26 mouse cellular contexts compared by ENCODE assay signal in the genomic region with DNA sequence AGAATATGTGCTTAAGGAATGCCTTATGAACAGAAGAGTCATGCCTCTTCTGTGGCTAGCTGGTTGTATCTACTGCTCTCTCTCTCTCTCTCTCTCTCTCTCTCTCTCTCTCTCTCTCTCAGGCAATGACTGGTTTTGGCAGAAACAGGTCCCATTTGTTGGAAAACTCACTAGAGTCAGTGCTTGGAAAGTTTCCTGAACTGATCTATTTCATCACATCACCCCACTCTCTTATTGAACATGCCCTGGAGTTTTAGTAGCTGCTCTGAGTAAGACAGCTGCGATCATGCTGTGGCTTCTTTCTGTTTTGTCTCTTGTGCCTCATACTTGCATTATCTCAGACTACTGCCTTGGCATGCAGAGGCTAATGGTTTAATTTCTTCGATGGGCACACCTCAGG.
DNase-seq lines count a peak whose midpoint lies in the region; ATAC-seq and TF ChIP-seq lines count a peak whose summit lies in the region.
"Had no signal": no experiment of that assay in that cellular context is flagged by ENCODE, and none has a peak within 500 bp of the region (broad histone marks: within the 10 kb centered on the region; RNA-seq: fewer than 3 reads in every experiment).

No protein-coding gene starts in this region.

- ATAC-seq in limb, embryonic 14.5 days (ENCODE audit: low FRiP score, low read depth), result no peak
- ATAC-seq: activated CD4-positive, CD25-positive, alpha-beta regulatory T cell, adult 4 months; hindbrain, postnatal 0 days; intestine, embryonic 16.5 days; liver, embryonic 12.5 days had no signal

- H3K9me3 ChIP-seq in limb, embryonic 14.5 days (ENCODE audit: control insufficient read depth, low read length), result no peaks in the 10 kb centered on the region
- H3K9me3 ChIP-seq in limb, embryonic 10.5 days (replicated peaks), result no peaks in the 10 kb centered on the region
- H3K9me3 ChIP-seq: embryonic facial prominence, embryonic 15.5 days; heart, embryonic 15.5 days; liver, embryonic 12.5 days; midbrain, embryonic 12.5 days had no signal

- H3K9ac ChIP-seq in limb, embryonic 14.5 days (ENCODE audit: low read depth, low read length, severe bottlenecking), result no peak overlapping the region
- H3K9ac ChIP-seq: embryonic facial prominence, embryonic 15.5 days; heart, embryonic 15.5 days; liver, embryonic 12.5 days; midbrain, embryonic 12.5 days had no signal

- WGBS in limb, embryonic 14.5 days, result 78% methylated on average over 2 of the region's 2 CpGs
- WGBS in limb, embryonic 10.5 days, result 87% methylated on average over 2 of the region's 2 CpGs

- TF ChIP-seq POLR2A in limb, embryonic 14.5 days (IDR thresholded peaks at IDR 0.05; ENCODE audit: borderline replicate concordance, extremely low read depth, insufficient read depth, insufficient read length), result no peak

- peak; percentile 11 for DNase-seq in limb, embryonic 14.5 days (ENCODE audit: low spot score)
- DNase-seq in limb, embryonic 10.5 days (ENCODE audit: low spot score), result no peak
- DNase-seq in fat pad, adult 2 months (ENCODE audit: extremely low read depth, low read depth, low spot score), result peak; percentile 21
- DNase-seq in layer of hippocampus, adult 8-10 months (ENCODE audit: low spot score in 2 of 2), result peak; percentile 8 to 20
- peak; percentile 7 for DNase-seq in skeletal muscle tissue, adult 2 months (ENCODE audit: low read depth, low spot score)
- no peak for DNase-seq in cerebellum, postnatal 36 days
- no peak for DNase-seq in right cerebral cortex, postnatal 4 days
- DNase-seq: adrenal gland, postnatal 10 days; cerebellum, adult 8-10 months; gastrocnemius, postnatal 36 days; kidney, adult 9 months; kidney, postnatal 14 days; left cerebral cortex, postnatal 4 days; lung, adult 18-20 months; lung, postnatal 14 days; thymus, adult 2 months; thymus, postnatal 4 days had no signal

- no peaks in the 10 kb centered on the region for H3K36me3 ChIP-seq in limb, embryonic 14.5 days (ENCODE audit: control insufficient read depth, insufficient read depth, low read length)
- H3K36me3 ChIP-seq in limb, embryonic 10.5 days, result no peaks in the 10 kb centered on the region
- H3K36me3 ChIP-seq: embryonic facial prominence, embryonic 15.5 days; heart, embryonic 15.5 days; liver, embryonic 12.5 days; midbrain, embryonic 12.5 days had no signal

- H3K27ac ChIP-seq in limb, embryonic 14.5 days (replicated peaks; ENCODE audit: low read depth, low read length), result no peak overlapping the region
- H3K27ac ChIP-seq in limb, embryonic 10.5 days, result no peak overlapping the region
- H3K27ac ChIP-seq: embryonic facial prominence, embryonic 15.5 days; heart, embryonic 15.5 days; hindbrain, postnatal 0 days; left cerebral cortex, adult 2 months; liver, embryonic 12.5 days; midbrain, embryonic 12.5 days; stomach, postnatal 0 days had no signal

- no peak overlapping the region for H3K4me3 ChIP-seq in limb, embryonic 14.5 days (replicated peaks; ENCODE audit: low read length)
- no peak overlapping the region for H3K4me3 ChIP-seq in limb, embryonic 10.5 days
- H3K4me3 ChIP-seq: embryonic facial prominence, embryonic 15.5 days; heart, embryonic 15.5 days; left cerebral cortex, adult 2 months; liver, embryonic 12.5 days; midbrain, embryonic 12.5 days had no signal

- no peak overlapping the region for H3K4me2 ChIP-seq in limb, embryonic 14.5 days (replicated peaks; ENCODE audit: low read depth, low read length, severe bottlenecking)
- H3K4me2 ChIP-seq: embryonic facial prominence, embryonic 15.5 days; heart, embryonic 15.5 days; liver, embryonic 12.5 days; midbrain, embryonic 12.5 days had no signal

- no peaks in the 10 kb centered on the region for H3K4me1 ChIP-seq in limb, embryonic 14.5 days (ENCODE audit: control insufficient read depth, insufficient read depth, low read length)
- no peaks in the 10 kb centered on the region for H3K4me1 ChIP-seq in limb, embryonic 10.5 days
- H3K4me1 ChIP-seq: embryonic facial prominence, embryonic 15.5 days; heart, embryonic 15.5 days; liver, embryonic 12.5 days; midbrain, embryonic 12.5 days had no signal

- no peaks in the 10 kb centered on the region for H3K27me3 ChIP-seq in limb, embryonic 14.5 days (ENCODE audit: control insufficient read depth, insufficient read depth, low read length)
- H3K27me3 ChIP-seq in limb, embryonic 10.5 days (ENCODE audit: low read depth, poor library complexity, severe bottlenecking), result no peaks in the 10 kb centered on the region
- H3K27me3 ChIP-seq: embryonic facial prominence, embryonic 15.5 days; heart, embryonic 15.5 days; liver, embryonic 12.5 days; midbrain, embryonic 12.5 days had no signal

Comparison
In these comparisons a context has a peak if more than half of its experiments do, and no peak if none do; other contexts are left out.
1. DNase-seq: peak in limb, embryonic 14.5 days (single experiment), fat pad, adult 2 months (single experiment), layer of hippocampus, adult 8-10 months (2 of 2) and skeletal muscle tissue, adult 2 months (single experiment); none in limb, embryonic 10.5 days (single experiment), cerebellum, postnatal 36 days (0 of 2) and right cerebral cortex, postnatal 4 days (single experiment).